Mouse (Mus musculus) liver, adult 2 months (tissue): ENCODE measurements around the gene Cers5.
A peak's percentile ranks its signal among the peaks of the same experiment; 100 is the strongest.

Source experiments
- CTCF ChIP-seq: fragments of 200-500 bp; IDR thresholded peaks from 2 replicates; pipeline ENCODE4 v1.5.1; 2011; ENCODE audit warnings: low read depth, low read length, control low read depth
- POLR2A ChIP-seq: fragments of 200-500 bp; IDR thresholded peaks from 2 replicates; pipeline ENCODE4 v1.6.1; 2011; ENCODE audit warnings: low read length, control low read depth; ENCODE audit not compliant: insufficient read depth; ENCODE audit errors: extremely low read depth

- peak; percentile 28 for TF ChIP-seq CTCF
- TF ChIP-seq POLR2A = peak; percentile 80
Measured at GRCm38 (mm10) chr15:99772277-99772880, 306 bp downstream of the Cers5 start.
